Mouse (Mus musculus) testis, postnatal 10 days (tissue): Measurements from ENCODE around the gene Tmem43.

ENCODE experiments used
- DNase-seq: peaks from one replicate; pipeline ENCODE4 v3.0.0; 2021; ENCODE audit warnings: low spot score

The Tmem43 gene

GRCm38 (mm10) chr6:91533771-91534170 is 60.3 kb downstream of the Tmem43 start:
- DNase-seq = no peak

GRCm38 (mm10) chr6:91534268-91534667 is 60.8 kb downstream of the Tmem43 start:
- DNase-seq = no peak

- DNase-seq = no peak
Observed at GRCm38 (mm10) chr6:91535231-91535630, 61.7 kb downstream of the Tmem43 start.

GRCm38 (mm10) chr6:91536047-91536765 is 62.7 kb downstream of the Tmem43 start:
- no peak for DNase-seq
